In genomic region chr1:167236790-167237189, GRCm38 (mm10) we compare ENCODE assay signal across 24 mouse cellular contexts. TPM values are rescaled to one million over a fixed set of nuclear protein-coding genes. Genes with fewer than 3 reads are reported as not detected.
DNase-seq lines count a peak whose midpoint lies in the region; TF ChIP-seq lines count a peak whose summit lies in the region.
"Had no signal": no experiment of that assay in that cellular context is flagged by ENCODE, and none has a peak within 500 bp of the region (broad histone marks: within the 10 kb centered on the region; RNA-seq: fewer than 3 reads in every experiment).

No protein-coding gene starts in this region.

- intact Hi-C loops in gastrocnemius, adult 2 months (cut with DNase I), result no loop called here
- intact Hi-C loops in heart, postnatal 25 days (cut with DNase I), result no loop called here
- intact Hi-C loops in left cerebral cortex, postnatal 4 days (cut with DNase I), result no loop called here

- no peak for TF ChIP-seq CTCF in gastrocnemius, adult 2 months (IDR thresholded peaks at IDR 0.05)

- no peak overlapping the region for H3K4me3 ChIP-seq in gastrocnemius, adult 2 months
- H3K4me3 ChIP-seq: embryonic facial prominence, embryonic 13.5 days; erythroblast, embryonic 14.5 days; forebrain, embryonic 12.5 days; limb, embryonic 12.5 days; midbrain, embryonic 15.5 days had no signal

- no peak overlapping the region for H3K27ac ChIP-seq in gastrocnemius, adult 2 months
- H3K27ac ChIP-seq: embryonic facial prominence, embryonic 13.5 days; forebrain, embryonic 12.5 days; hindbrain, embryonic 14.5 days; limb, embryonic 12.5 days; macrophage; midbrain, embryonic 15.5 days had no signal

- peak; percentile 69 for DNase-seq in gastrocnemius, adult 2 months
- no peak for DNase-seq in gastrocnemius, adult 8-10 months (ENCODE audit: low spot score in 2 of 2)
- peak; percentile 36 for DNase-seq in heart, adult 8-10 months (ENCODE audit: low spot score)
- DNase-seq in heart, postnatal 25 days (ENCODE audit: low spot score), result no peak
- DNase-seq in lung, postnatal 36 days, result peak; percentile 42
- DNase-seq in lung, postnatal 14 days, result no peak
- no peak for DNase-seq in left cerebral cortex, postnatal 4 days
- DNase-seq in T-cell, adult 2 months (ENCODE audit: low spot score), result no peak
- DNase-seq: adrenal gland, postnatal 25 days; cerebellum, adult 8-10 months; cerebellum, postnatal 36 days; embryo, embryonic 11 days; kidney, adult 2 months; kidney, postnatal 25 days; layer of hippocampus, postnatal 36 days; liver, postnatal 0 days; thymus, postnatal 25 days had no signal

RNA-seq across cellular contexts. Expression of gene Uck2, which starts 48.3 kb away (rescaled TPM):
- total RNA-seq in gastrocnemius, adult 2 months (2021), result 10 to 100 TPM; 14.1 to 22.4 TPM
- total RNA-seq in gastrocnemius, adult 8-10 months (2022), result 10 to 100 TPM; 14.2 to 17.6 (median 16.4) TPM
- total RNA-seq in heart, adult 8-10 months (2022), result 10 to 100 TPM; 38.7 to 50.3 (median 43.4) TPM
- total RNA-seq in heart, postnatal 25 days (2021), result 10 to 100 TPM; 54.7 to 59.7 TPM
- 10 to 100 TPM; 80.8 to 85.6 TPM for total RNA-seq in left cerebral cortex, postnatal 4 days (2021)

Comparison
In these comparisons a context has a peak if more than half of its experiments do, and no peak if none do; other contexts are left out.
1. DNase-seq: peak in gastrocnemius, adult 2 months (single experiment), heart, adult 8-10 months (single experiment) and lung, postnatal 36 days (single experiment); none in gastrocnemius, adult 8-10 months (0 of 2), heart, postnatal 25 days (single experiment), lung, postnatal 14 days (single experiment), left cerebral cortex, postnatal 4 days (single experiment) and T-cell, adult 2 months (single experiment).